Mouse (Mus musculus) liver, embryonic 16.5 days (tissue): ENCODE data around the gene Synpo2. TPM values are rescaled to one million over a fixed set of nuclear protein-coding genes. Genes with fewer than 3 reads are reported as not detected.

Experiments used
- ATAC-seq: fragments of 200-750 bp; cut with Nextera tagmentation; 2 replicates; pipeline ENCODE4 v1.8.0; 2017; ENCODE audit warnings: low read depth, mild to moderate bottlenecking, moderate number of reproducible peaks, moderate library complexity
- H3K27ac ChIP-seq: fragments of 300-500 bp; sonication (generic); 2 replicates; pipeline ENCODE4 v1.5.1; 2014; ENCODE audit warnings: mild to moderate bottlenecking, low read length
- H3K27me3 ChIP-seq: fragments of 300-500 bp; sonication (generic); 2 replicates; pipeline ENCODE4 v1.6.1; 2014; ENCODE audit warnings: low read depth, low read length, mixed read lengths; ENCODE audit not compliant: control insufficient read depth, insufficient read depth
- H3K36me3 ChIP-seq: fragments of 300-500 bp; sonication (generic); 2 replicates; pipeline ENCODE4 v1.6.1; 2014; ENCODE audit warnings: mild to moderate bottlenecking; ENCODE audit not compliant: control insufficient read depth, insufficient read depth
- H3K4me1 ChIP-seq: fragments of 300-500 bp; sonication (generic); 2 replicates; pipeline ENCODE4 v1.6.1; 2014; ENCODE audit warnings: low read depth, low read length, mixed read lengths; ENCODE audit not compliant: control insufficient read depth
- H3K4me2 ChIP-seq: fragments of 300-500 bp; sonication (generic); 2 replicates; pipeline ENCODE4 v1.6.1; 2014; ENCODE audit warnings: low read depth, low read length, mixed read lengths
- H3K4me3 ChIP-seq: fragments of 300-500 bp; sonication (generic); 2 replicates; pipeline ENCODE4 v1.5.1; 2014; ENCODE audit warnings: low read depth, mild to moderate bottlenecking, low read length
- H3K9ac ChIP-seq: fragments of 300-500 bp; sonication (generic); 2 replicates; pipeline ENCODE4 v1.6.1; 2014; ENCODE audit warnings: low read depth, low read length
- H3K9me3 ChIP-seq: fragments of 300-500 bp; sonication (generic); replicated peaks from 2 replicates; pipeline ENCODE4 v1.6.1; 2016; ENCODE audit warnings: low read length; ENCODE audit not compliant: control insufficient read depth
- WGBS: fragments of 180-500 bp; shearing (Covaris S2); extraction: QIAGEN DNeasy Blood & Tissue Kit; methylation state at CpG from one replicate; pipeline ENCODE4 v1.1.7; 2014; ENCODE audit not compliant: insufficient replicate concordance; 5-methylcytosine and 5-hydroxymethylcytosine counted together
- polyA plus RNA-seq: library from polyadenylated mRNA; unstranded; fragments of >200 nt; fragmentation: Nextera tagmentation; extraction: Ambion mirVana; gene quantifications from 2 replicates; pipeline ENCODE4 v1.2.1, GENCODE M21; 2015

Synpo2 gene
- polyA plus RNA-seq, 1 experiment from 2014 or later, result 0.48 TPM

GRCm38 (mm10) chr3:123085871-123086501 lies 150.0 kb downstream of the Synpo2 start:
- Histone ChIP-seq H3K27me3 (no peaks in the 10 kb centered on the region), H3K4me1 (no peaks in the 10 kb centered on the region), H3K9me3 (no peaks in the 10 kb centered on the region), H3K27ac (no peak overlapping the region), H3K4me2 (no peak overlapping the region), H3K9ac (no peak overlapping the region), H3K36me3 (no peaks in the 10 kb centered on the region), H3K4me3 (no peak overlapping the region)
- no peak for ATAC-seq
- 75% methylated on average over 16 of the region's 16 CpGs for WGBS

GRCm38 (mm10) chr3:123081665-123082064 lies 154.3 kb downstream of the Synpo2 start:
- Histone ChIP-seq H3K36me3 (no peaks in the 10 kb centered on the region), H3K4me2 (no peak overlapping the region), H3K4me3 (no peak overlapping the region), H3K27me3 (no peaks in the 10 kb centered on the region), H3K27ac (no peak overlapping the region), H3K9ac (no peak overlapping the region), H3K4me1 (no peaks in the 10 kb centered on the region), H3K9me3 (no peaks in the 10 kb centered on the region)
- WGBS, result 72% methylated on average over 3 of the region's 3 CpGs
- no peak for ATAC-seq

- H3K27ac ChIP-seq, result no peak overlapping the region
- no peaks in the 10 kb centered on the region for H3K4me1 ChIP-seq
- no peak overlapping the region for H3K4me3 ChIP-seq
- H3K9ac ChIP-seq, result no peak overlapping the region
- H3K4me2 ChIP-seq, result no peak overlapping the region
- no peak for ATAC-seq
- no peaks in the 10 kb centered on the region for H3K36me3 ChIP-seq
- 61% methylated on average over 7 of the region's 7 CpGs for WGBS
- no peaks in the 10 kb centered on the region for H3K27me3 ChIP-seq
- H3K9me3 ChIP-seq, result no peaks in the 10 kb centered on the region
Observed at GRCm38 (mm10) chr3:123080943-123081342, 155.0 kb downstream of the Synpo2 start.

DNA sequence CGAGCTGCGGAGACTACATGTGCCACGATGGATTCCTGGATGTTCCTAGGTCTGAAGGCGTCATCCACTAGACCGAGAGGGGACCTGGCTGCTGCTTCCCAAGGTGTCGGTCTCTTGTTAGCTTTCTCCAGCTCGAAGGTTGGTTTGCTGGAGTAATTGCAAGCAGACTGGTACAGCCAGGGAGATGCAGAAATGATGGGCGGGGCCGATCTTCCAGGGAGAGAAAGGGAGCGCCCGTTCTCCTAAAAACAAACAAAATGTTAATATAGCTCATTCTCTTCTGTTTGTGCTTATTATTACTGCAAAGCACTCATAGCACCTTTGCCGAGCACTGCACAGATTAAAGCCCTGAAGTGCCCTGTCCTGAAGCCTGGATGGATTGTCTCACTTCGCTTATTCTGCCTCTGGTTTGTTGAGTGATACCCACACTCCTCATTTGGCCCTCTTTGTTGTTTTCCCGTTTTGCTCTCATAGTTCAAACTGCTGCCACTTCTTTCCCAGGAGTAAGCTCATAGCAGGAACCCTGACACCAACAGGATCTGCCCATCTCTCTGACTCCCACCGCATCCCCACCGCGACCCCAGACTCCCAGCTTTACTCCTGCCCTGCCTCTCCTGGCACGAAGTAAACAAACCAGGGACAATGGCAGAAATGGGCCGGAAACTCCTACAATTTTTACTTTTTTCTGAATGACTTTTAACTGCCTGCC lies 155.8 kb downstream of the Synpo2 start:
- no peaks in the 10 kb centered on the region for H3K27me3 ChIP-seq
- 65% methylated on average over 19 of the region's 19 CpGs for WGBS
- H3K36me3 ChIP-seq, result no peaks in the 10 kb centered on the region
- H3K4me3 ChIP-seq, result no peak overlapping the region
- H3K27ac ChIP-seq, result no peak overlapping the region
- ATAC-seq, result no peak
- no peaks in the 10 kb centered on the region for H3K4me1 ChIP-seq
- no peak overlapping the region for H3K4me2 ChIP-seq
- no peak overlapping the region for H3K9ac ChIP-seq
- H3K9me3 ChIP-seq, result no peaks in the 10 kb centered on the region

GRCm38 (mm10) chr3:123075759-123076158 lies 160.2 kb downstream of the Synpo2 start:
- Histone ChIP-seq H3K9ac (no peak overlapping the region), H3K9me3 (no peaks in the 10 kb centered on the region), H3K4me1 (no peaks in the 10 kb centered on the region), H3K27ac (no peak overlapping the region), H3K27me3 (no peaks in the 10 kb centered on the region), H3K4me2 (no peak overlapping the region), H3K36me3 (no peaks in the 10 kb centered on the region), H3K4me3 (no peak overlapping the region)
- no peak for ATAC-seq
- 55% methylated on average over 3 of the region's 3 CpGs for WGBS

GRCm38 (mm10) chr3:123075034-123075433 lies 160.9 kb downstream of the Synpo2 start:
- H3K4me1 ChIP-seq, result no peaks in the 10 kb centered on the region
- H3K27me3 ChIP-seq, result no peaks in the 10 kb centered on the region
- no peak overlapping the region for H3K4me3 ChIP-seq
- no peak overlapping the region for H3K27ac ChIP-seq
- no peaks in the 10 kb centered on the region for H3K36me3 ChIP-seq
- H3K9ac ChIP-seq, result no peak overlapping the region
- no peak overlapping the region for H3K4me2 ChIP-seq
- no peak for ATAC-seq
- no peaks in the 10 kb centered on the region for H3K9me3 ChIP-seq

DNA sequence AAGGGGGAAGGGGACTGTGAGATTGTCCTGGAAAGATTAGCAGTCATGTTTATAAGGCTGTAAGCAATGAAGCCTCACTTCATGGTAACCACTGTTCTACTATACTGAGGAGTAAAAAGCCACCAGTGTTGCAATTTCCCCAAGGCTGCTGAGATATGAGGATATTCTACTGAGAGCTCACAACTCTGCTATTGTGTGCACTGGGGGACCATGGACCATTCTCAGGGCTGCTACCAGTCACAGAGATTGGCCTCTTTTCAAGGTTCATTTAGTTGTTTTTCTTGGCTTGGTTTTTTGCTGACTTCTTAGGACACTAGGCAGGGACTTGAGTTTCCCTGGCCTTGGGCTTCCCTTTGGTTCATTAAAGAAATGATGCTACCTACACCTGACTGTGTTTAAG lies 162.6 kb downstream of the Synpo2 start:
- H3K27ac ChIP-seq, result no peak overlapping the region
- no peak for ATAC-seq

GRCm38 (mm10) chr3:123072472-123072871 lies 163.5 kb downstream of the Synpo2 start:
- no CpG with 5 or more reads among the region's 1 CpGs for WGBS
- no peak overlapping the region for H3K4me2 ChIP-seq
- H3K4me1 ChIP-seq, result no peaks in the 10 kb centered on the region
- H3K27ac ChIP-seq, result no peak overlapping the region
- ATAC-seq, result no peak
- H3K27me3 ChIP-seq, result no peaks in the 10 kb centered on the region
- H3K9me3 ChIP-seq, result no peaks in the 10 kb centered on the region
- H3K9ac ChIP-seq, result no peak overlapping the region
- no peaks in the 10 kb centered on the region for H3K36me3 ChIP-seq
- H3K4me3 ChIP-seq, result no peak overlapping the region

More for the DNA sequence above, 162.6 kb downstream of the Synpo2 start:
- Histone ChIP-seq H3K4me2 (no peak overlapping the region), H3K36me3 (no peaks in the 10 kb centered on the region), H3K9ac (no peak overlapping the region), H3K27me3 (no peaks in the 10 kb centered on the region), H3K9me3 (no peaks in the 10 kb centered on the region), H3K4me3 (no peak overlapping the region), H3K4me1 (no peaks in the 10 kb centered on the region)

- 66% methylated on average over 1 of the region's 1 CpGs for whole genome bisulfite sequencing
- Histone ChIP-seq H3K4me1 (no peaks in the 10 kb centered on the region), H3K4me3 (no peak overlapping the region), H3K9ac (no peak overlapping the region), H3K9me3 (no peaks in the 10 kb centered on the region), H3K27ac (no peak overlapping the region), H3K36me3 (no peaks in the 10 kb centered on the region), H3K4me2 (no peak overlapping the region), H3K27me3 (no peaks in the 10 kb centered on the region)
- no peak for ATAC-seq
Observed at GRCm38 (mm10) chr3:123070996-123071395, 165.0 kb downstream of the Synpo2 start.
